Mouse (Mus musculus): ENCODE results near the gene Mier1.

GRCm38 (mm10) chr4:103098532-103098931 is 15.7 kb upstream of the Mier1 start:
- TF ChIP-seq CTCF (IDR thresholded peaks at IDR 0.05; ENCODE audit: low read depth), result no peak
- no peak for TF ChIP-seq EP300 (IDR thresholded peaks at IDR 0.05; ENCODE audit: low read depth)
